Mouse (Mus musculus): ENCODE data around the gene Zfp599. TPM values are rescaled to one million over a fixed set of nuclear protein-coding genes. Genes with fewer than 3 reads are reported as not detected.

Zfp599 gene
- polyA plus RNA-seq, 1 experiment from 2014 or later = 10.2 TPM

GRCm38 (mm10) chr9:22217858-22218493 is 41.7 kb downstream of the Zfp599 start:
- no peak for ATAC-seq (ENCODE audit: insufficient number of reproducible peaks, insufficient read depth, low FRiP score, low TSS enrichment, low read depth)
- H3K9ac ChIP-seq (replicated peaks) = no peak overlapping the region
- no peak overlapping the region for H3K4me3 ChIP-seq (replicated peaks)
- no peaks in the 10 kb centered on the region for H3K27me3 ChIP-seq
- H3K4me2 ChIP-seq = no peak overlapping the region
- no peak overlapping the region for H3K27ac ChIP-seq
- no peaks in the 10 kb centered on the region for H3K9me3 ChIP-seq
- 39% methylated on average over 6 of the region's 8 CpGs for WGBS
- no peaks in the 10 kb centered on the region for H3K4me1 ChIP-seq (replicated peaks)
- no peaks in the 10 kb centered on the region for H3K36me3 ChIP-seq

DNA sequence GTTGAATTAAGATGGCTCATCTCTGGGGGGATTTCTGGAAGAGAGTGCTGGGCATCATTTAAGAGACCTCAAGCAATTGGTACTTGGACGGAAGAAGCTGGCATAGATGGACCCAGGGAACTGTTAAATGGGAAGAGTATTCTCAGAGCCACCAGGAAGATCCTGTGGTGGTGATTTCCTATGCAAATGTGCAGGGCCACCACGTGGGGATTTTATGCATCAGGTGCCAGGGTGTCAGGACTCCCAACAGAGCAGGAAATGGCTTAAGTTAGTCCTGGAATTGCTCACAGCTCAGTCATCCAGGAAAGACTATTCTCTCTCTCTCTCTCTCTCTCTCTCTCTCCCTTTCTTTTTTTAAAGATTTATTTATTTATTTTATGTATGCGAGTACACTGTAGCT is 43.0 kb downstream of the Zfp599 start:
- WGBS = 56% methylated on average over 3 of the region's 3 CpGs
- ATAC-seq (ENCODE audit: insufficient number of reproducible peaks, insufficient read depth, low FRiP score, low TSS enrichment, low read depth) = no peak

DNA sequence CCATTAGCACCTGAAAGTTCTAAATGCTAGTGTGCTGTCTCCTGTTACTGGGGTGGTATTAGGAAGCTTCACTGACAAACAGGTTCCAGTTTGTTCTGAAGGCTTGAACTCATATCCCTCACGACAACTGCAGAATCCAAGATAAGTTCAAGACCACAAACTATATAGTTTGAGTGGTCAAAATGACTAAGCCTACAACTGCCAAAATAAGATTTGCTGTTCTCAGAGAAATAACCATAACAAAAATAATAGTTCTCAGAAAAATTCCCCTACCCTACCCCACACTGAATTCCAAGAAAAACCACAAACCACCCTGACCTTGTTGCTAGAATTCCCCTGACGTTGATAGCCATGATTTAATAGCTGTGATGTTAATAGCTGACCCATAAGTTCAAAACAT is 45.1 kb downstream of the Zfp599 start:
- no peak for ATAC-seq (ENCODE audit: insufficient number of reproducible peaks, insufficient read depth, low FRiP score, low TSS enrichment, low read depth)
- no peak overlapping the region for H3K4me3 ChIP-seq (replicated peaks)
- no peaks in the 10 kb centered on the region for H3K36me3 ChIP-seq
- WGBS = 76% methylated on average over 2 of the region's 2 CpGs
- H3K27me3 ChIP-seq = no peaks in the 10 kb centered on the region
- H3K9me3 ChIP-seq = no peaks in the 10 kb centered on the region
- no peak overlapping the region for H3K27ac ChIP-seq
- H3K9ac ChIP-seq (replicated peaks) = no peak overlapping the region
- no peak overlapping the region for H3K4me2 ChIP-seq
- H3K4me1 ChIP-seq (replicated peaks) = no peaks in the 10 kb centered on the region

More for the DNA sequence above, 43.0 kb downstream of the Zfp599 start:
- no peak overlapping the region for H3K4me3 ChIP-seq (replicated peaks)
- H3K36me3 ChIP-seq = no peaks in the 10 kb centered on the region
- no peaks in the 10 kb centered on the region for H3K9me3 ChIP-seq
- no peaks in the 10 kb centered on the region for H3K4me1 ChIP-seq (replicated peaks)
- no peak overlapping the region for H3K9ac ChIP-seq (replicated peaks)
- no peak overlapping the region for H3K4me2 ChIP-seq
- no peak overlapping the region for H3K27ac ChIP-seq
- H3K27me3 ChIP-seq = no peaks in the 10 kb centered on the region

DNA sequence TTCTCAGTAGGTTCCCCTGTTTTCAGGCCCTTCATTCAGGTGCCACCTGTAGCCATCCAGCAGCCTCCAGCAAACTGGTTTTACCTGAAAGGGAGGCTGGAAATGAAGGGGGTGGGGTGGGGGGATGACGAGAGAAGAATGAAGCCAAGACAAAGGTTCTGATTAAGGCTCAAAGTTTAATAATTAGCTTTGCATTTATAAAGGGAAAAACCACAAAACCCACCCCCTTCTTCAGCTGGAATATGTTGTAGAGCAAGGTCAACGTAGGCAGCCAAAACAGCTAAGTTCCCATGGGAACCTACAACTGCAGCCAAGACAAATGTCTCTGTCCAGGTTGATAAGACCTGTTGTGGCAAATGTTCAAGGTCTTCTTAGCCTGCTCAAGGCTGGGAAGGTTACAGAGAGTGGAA is 45.9 kb downstream of the Zfp599 start:
- no peaks in the 10 kb centered on the region for H3K36me3 ChIP-seq
- H3K9me3 ChIP-seq = no peaks in the 10 kb centered on the region

More for the DNA sequence above, 45.9 kb downstream of the Zfp599 start:
- no peak for ATAC-seq (ENCODE audit: insufficient number of reproducible peaks, insufficient read depth, low FRiP score, low TSS enrichment, low read depth)
- Histone ChIP-seq H3K4me3 (replicated peaks) (no peak overlapping the region), H3K4me2 (no peak overlapping the region), H3K27me3 (no peaks in the 10 kb centered on the region), H3K9ac (replicated peaks) (no peak overlapping the region), H3K27ac (no peak overlapping the region), H3K4me1 (replicated peaks) (no peaks in the 10 kb centered on the region)
- whole genome bisulfite sequencing = 73% methylated on average over 2 of the region's 2 CpGs

Other genes with a start within 250 kb of the Zfp599 start
- 0.23 TPM in 1 of 2 replicates, not detected in the other for gene Elavl3, start 207.9 kb downstream of the Zfp599 start, polyA plus RNA-seq (2016; fragmentation: Nextera tagmentation; extraction: Ambion mirVana)
- not detected in 2 replicates for gene Gm49318, start 188.6 kb downstream of the Zfp599 start, polyA plus RNA-seq (2016; fragmentation: Nextera tagmentation; extraction: Ambion mirVana)
- gene Zfp653, start 188.5 kb downstream of the Zfp599 start, polyA plus RNA-seq (2016; fragmentation: Nextera tagmentation; extraction: Ambion mirVana) = 13.2 and 14.0 TPM in 2 replicates
- gene Ecsit, start 174.5 kb downstream of the Zfp599 start, polyA plus RNA-seq (2016; fragmentation: Nextera tagmentation; extraction: Ambion mirVana) = 31.5 and 32.2 TPM in 2 replicates
- gene Cnn1, start 160.7 kb downstream of the Zfp599 start, polyA plus RNA-seq (2016; fragmentation: Nextera tagmentation; extraction: Ambion mirVana) = 1.4 and 1.5 TPM in 2 replicates
- 192 and 199 TPM in 2 replicates for gene Elof1, start 142.7 kb downstream of the Zfp599 start, polyA plus RNA-seq (2016; fragmentation: Nextera tagmentation; extraction: Ambion mirVana)
- gene Acp5, start 124.2 kb downstream of the Zfp599 start, polyA plus RNA-seq (2016; fragmentation: Nextera tagmentation; extraction: Ambion mirVana) = 7.7 and 9.9 TPM in 2 replicates
- gene Pigyl, start 103.0 kb downstream of the Zfp599 start, polyA plus RNA-seq (2016; fragmentation: Nextera tagmentation; extraction: Ambion mirVana) = 64.7 and 66.7 TPM in 2 replicates
- gene Zfp872, start 71.8 kb downstream of the Zfp599 start, polyA plus RNA-seq (2016; fragmentation: Nextera tagmentation; extraction: Ambion mirVana) = 0.09 and 0.16 TPM in 2 replicates
- gene Zfp809, start 34.2 kb downstream of the Zfp599 start, polyA plus RNA-seq (2016; fragmentation: Nextera tagmentation; extraction: Ambion mirVana) = 12.0 and 13.6 TPM in 2 replicates
- 36.6 and 36.9 TPM in 2 replicates for gene Zfp810, start 47.8 kb upstream of the Zfp599 start, polyA plus RNA-seq (2016; fragmentation: Nextera tagmentation; extraction: Ambion mirVana)
- 48.3 and 52.8 TPM in 2 replicates for gene Anln, start 129.3 kb upstream of the Zfp599 start, polyA plus RNA-seq (2016; fragmentation: Nextera tagmentation; extraction: Ambion mirVana)
- 7.9 and 9.2 TPM in 2 replicates for gene 9530077C05Rik, start 151.6 kb upstream of the Zfp599 start, polyA plus RNA-seq (2016; fragmentation: Nextera tagmentation; extraction: Ambion mirVana)
- not detected in 2 replicates for gene Gm17545, start 194.4 kb upstream of the Zfp599 start, polyA plus RNA-seq (2016; fragmentation: Nextera tagmentation; extraction: Ambion mirVana)
- 79.9 and 82.0 TPM in 2 replicates for gene Rp9, start 209.8 kb upstream of the Zfp599 start, polyA plus RNA-seq (2016; fragmentation: Nextera tagmentation; extraction: Ambion mirVana)
- 18.1 and 18.5 TPM in 2 replicates for gene Bbs9, start 215.8 kb upstream of the Zfp599 start, polyA plus RNA-seq (2016; fragmentation: Nextera tagmentation; extraction: Ambion mirVana)